Mouse (Mus musculus): Measurements from ENCODE around the gene Arhgap31. TPM values are rescaled to one million over a fixed set of nuclear protein-coding genes. Genes with fewer than 3 reads are reported as not detected.
A peak's percentile ranks its signal among the peaks of the same experiment; 100 is the strongest.

The Arhgap31 gene
- polyA plus RNA-seq, 1 experiment: 6.1 TPM

- Histone ChIP-seq H3K4me1 (ENCODE audit: control insufficient read depth, insufficient read depth, low read length) (no peaks in the 10 kb centered on the region; the same call in 1 of the 2 replicates), H3K27ac (ENCODE audit: control insufficient read depth, insufficient read depth, low read depth, low read length, poor library complexity) (no peak overlapping the region), H3K4me3 (replicated peaks; ENCODE audit: control insufficient read depth, low read depth, low read length) (no peak overlapping the region)
- WGBS: 80% methylated on average over 11 of the region's 11 CpGs
- TF ChIP-seq POLR2A (IDR thresholded peaks at IDR 0.05; ENCODE audit: borderline replicate concordance, control insufficient read depth, low read depth, low read length) (no peak), CTCF (IDR thresholded peaks at IDR 0.05; ENCODE audit: control insufficient read depth, insufficient read depth, low read length) (no peak)
Observed at GRCm38 (mm10) chr16:38649431-38649827, 63.6 kb downstream of the Arhgap31 start.

- WGBS: 37% methylated on average over 9 of the region's 9 CpGs
Observed at GRCm38 (mm10) chr16:38648783-38649430, 64.2 kb downstream of the Arhgap31 start.

GRCm38 (mm10) chr16:38648155-38648554, 64.9 kb downstream of the Arhgap31 start:
- Histone ChIP-seq H3K4me1 (ENCODE audit: control insufficient read depth, insufficient read depth, low read length) (no peaks in the 10 kb centered on the region; the same call in 1 of the 2 replicates), H3K27ac (ENCODE audit: control insufficient read depth, insufficient read depth, low read depth, low read length, poor library complexity) (peak overlapping the region; percentile 39; the same call in 1 of the 2 replicates), H3K4me3 (replicated peaks; ENCODE audit: control insufficient read depth, low read depth, low read length) (no peak overlapping the region)
- WGBS: 81% methylated on average over 5 of the region's 5 CpGs
- no peak for TF ChIP-seq POLR2A (IDR thresholded peaks at IDR 0.05; ENCODE audit: borderline replicate concordance, control insufficient read depth, low read depth, low read length)
- TF ChIP-seq CTCF (IDR thresholded peaks at IDR 0.05; ENCODE audit: control insufficient read depth, insufficient read depth, low read length): no peak

More at GRCm38 (mm10) chr16:38648783-38649430, 64.2 kb downstream of the Arhgap31 start:
- TF ChIP-seq CTCF (IDR thresholded peaks at IDR 0.05; ENCODE audit: control insufficient read depth, insufficient read depth, low read length): no peak
- TF ChIP-seq POLR2A (IDR thresholded peaks at IDR 0.05; ENCODE audit: borderline replicate concordance, control insufficient read depth, low read depth, low read length): no peak
- no peaks in the 10 kb centered on the region; the same call in 1 of the 2 replicates for H3K4me1 ChIP-seq (ENCODE audit: control insufficient read depth, insufficient read depth, low read length)
- peak overlapping the region; percentile 44; the same call in 1 of the 2 replicates for H3K27ac ChIP-seq (ENCODE audit: control insufficient read depth, insufficient read depth, low read depth, low read length, poor library complexity)
- H3K4me3 ChIP-seq (replicated peaks; ENCODE audit: control insufficient read depth, low read depth, low read length): no peak overlapping the region

- H3K4me3 ChIP-seq (replicated peaks; ENCODE audit: control insufficient read depth, low read depth, low read length): no peak overlapping the region
- no peaks in the 10 kb centered on the region; the same call in 1 of the 2 replicates for H3K4me1 ChIP-seq (ENCODE audit: control insufficient read depth, insufficient read depth, low read length)
- H3K27ac ChIP-seq (ENCODE audit: control insufficient read depth, insufficient read depth, low read depth, low read length, poor library complexity): no peak overlapping the region
- no peak for TF ChIP-seq POLR2A (IDR thresholded peaks at IDR 0.05; ENCODE audit: borderline replicate concordance, control insufficient read depth, low read depth, low read length)
- TF ChIP-seq CTCF (IDR thresholded peaks at IDR 0.05; ENCODE audit: control insufficient read depth, insufficient read depth, low read length): no peak
- WGBS: 71% methylated on average over 2 of the region's 2 CpGs
Observed at GRCm38 (mm10) chr16:38644455-38644854, 68.6 kb downstream of the Arhgap31 start.

- TF ChIP-seq POLR2A (IDR thresholded peaks at IDR 0.05; ENCODE audit: borderline replicate concordance, control insufficient read depth, low read depth, low read length): no peak
- 52% methylated on average over 10 of the region's 10 CpGs for WGBS
- Histone ChIP-seq H3K27ac (ENCODE audit: control insufficient read depth, insufficient read depth, low read depth, low read length, poor library complexity) (peak overlapping the region; percentile 79), H3K4me3 (replicated peaks; ENCODE audit: control insufficient read depth, low read depth, low read length) (no peak overlapping the region), H3K4me1 (ENCODE audit: control insufficient read depth, insufficient read depth, low read length) (no peaks in the 10 kb centered on the region; the same call in 1 of the 2 replicates)
Observed at GRCm38 (mm10) chr16:38637085-38637484, 76.0 kb downstream of the Arhgap31 start.

- TF ChIP-seq CTCF (IDR thresholded peaks at IDR 0.05; ENCODE audit: control insufficient read depth, insufficient read depth, low read length): no peak
- no peak for TF ChIP-seq POLR2A (IDR thresholded peaks at IDR 0.05; ENCODE audit: borderline replicate concordance, control insufficient read depth, low read depth, low read length)
- 30% methylated on average over 9 of the region's 9 CpGs for WGBS
- Histone ChIP-seq H3K4me1 (ENCODE audit: control insufficient read depth, insufficient read depth, low read length) (no peaks in the 10 kb centered on the region; the same call in 1 of the 2 replicates), H3K27ac (ENCODE audit: control insufficient read depth, insufficient read depth, low read depth, low read length, poor library complexity) (peak overlapping the region; percentile 79), H3K4me3 (replicated peaks; ENCODE audit: control insufficient read depth, low read depth, low read length) (peak overlapping the region; percentile 37)
Observed at GRCm38 (mm10) chr16:38636682-38637081, 76.4 kb downstream of the Arhgap31 start.

- WGBS: 29% methylated on average over 8 of the region's 8 CpGs
- H3K4me3 ChIP-seq (replicated peaks; ENCODE audit: control insufficient read depth, low read depth, low read length): no peak overlapping the region
- TF ChIP-seq CTCF (IDR thresholded peaks at IDR 0.05; ENCODE audit: control insufficient read depth, insufficient read depth, low read length) (no peak), POLR2A (IDR thresholded peaks at IDR 0.05; ENCODE audit: borderline replicate concordance, control insufficient read depth, low read depth, low read length) (no peak)
- peak overlapping the region; percentile 18 for H3K27ac ChIP-seq (ENCODE audit: control insufficient read depth, insufficient read depth, low read depth, low read length, poor library complexity)
- no peaks in the 10 kb centered on the region; the same call in 1 of the 2 replicates for H3K4me1 ChIP-seq (ENCODE audit: control insufficient read depth, insufficient read depth, low read length)
Observed at GRCm38 (mm10) chr16:38635833-38636390, 77.2 kb downstream of the Arhgap31 start.

GRCm38 (mm10) chr16:38632147-38632546, 80.9 kb downstream of the Arhgap31 start:
- no peak overlapping the region for H3K4me3 ChIP-seq (replicated peaks; ENCODE audit: control insufficient read depth, low read depth, low read length)
- H3K4me1 ChIP-seq (ENCODE audit: control insufficient read depth, insufficient read depth, low read length): no peaks in the 10 kb centered on the region; the same call in 1 of the 2 replicates
- 33% methylated on average over 6 of the region's 6 CpGs for WGBS
- H3K27ac ChIP-seq (ENCODE audit: control insufficient read depth, insufficient read depth, low read depth, low read length, poor library complexity): no peak overlapping the region
- TF ChIP-seq POLR2A (IDR thresholded peaks at IDR 0.05; ENCODE audit: borderline replicate concordance, control insufficient read depth, low read depth, low read length) (no peak), CTCF (IDR thresholded peaks at IDR 0.05; ENCODE audit: control insufficient read depth, insufficient read depth, low read length) (peak; percentile 88)
